Mouse (Mus musculus) adipocyte (in vitro differentiated cells): ENCODE measurements around the gene Gm6993.

Source experiments
- DNase-seq: peaks from one replicate; pipeline ENCODE4 v3.0.0-alpha.2; 2016; ENCODE audit warnings: low spot score

Gene Gm6993

DNA sequence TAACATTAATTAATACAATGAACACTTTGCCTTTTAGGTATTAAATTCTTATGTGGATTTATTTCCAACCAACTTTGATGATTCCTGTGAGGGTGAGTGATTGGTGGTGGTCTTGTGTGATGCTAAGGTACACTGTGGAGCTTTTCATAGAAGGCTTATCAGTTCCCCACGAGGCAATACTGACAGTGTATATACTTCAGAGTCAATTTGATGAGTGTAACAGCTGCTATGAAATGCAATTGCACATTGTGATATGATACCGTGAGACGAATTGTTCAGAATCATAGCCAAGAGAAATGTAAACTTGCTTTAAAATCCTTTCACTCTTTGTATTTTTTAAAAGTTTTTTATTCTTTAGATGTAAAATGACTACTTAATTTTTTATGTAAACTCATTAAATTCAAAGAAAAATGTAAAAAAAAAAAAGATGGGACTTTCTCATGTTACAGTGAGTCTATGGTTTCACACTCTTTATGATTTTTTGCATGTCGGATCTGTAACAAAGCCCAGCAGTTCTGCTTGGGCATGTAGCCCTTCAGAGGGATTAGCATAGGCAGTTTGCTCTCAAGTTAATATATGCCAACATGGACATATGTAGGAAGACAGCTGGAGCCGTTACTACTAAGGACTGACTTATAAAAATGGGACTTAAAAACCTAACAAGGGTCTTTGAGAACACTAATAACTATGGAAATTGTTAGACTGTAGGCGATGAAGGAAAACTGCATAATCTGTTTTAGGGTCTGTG lies 1.2 kb downstream of the Gm6993 start:
- no peak for DNase-seq

DNA sequence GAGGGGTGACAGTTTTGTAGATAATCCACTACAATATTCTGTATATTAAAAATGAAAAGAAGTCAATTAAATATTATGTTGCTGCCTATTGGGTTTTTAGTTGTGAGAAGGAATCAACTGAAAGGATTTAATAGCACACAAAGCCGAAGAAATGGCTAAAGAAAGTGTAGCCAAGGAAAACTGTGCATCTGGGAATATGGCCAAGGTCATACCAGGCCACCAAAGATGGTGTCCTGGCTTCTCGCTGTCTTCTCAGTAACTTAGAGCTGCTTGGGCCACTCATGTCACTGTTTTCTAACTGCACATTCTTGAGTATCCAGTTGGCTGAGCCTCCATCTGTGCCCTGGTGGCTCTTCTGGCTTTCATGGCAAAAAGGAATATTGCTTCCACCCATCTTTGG lies 3.4 kb downstream of the Gm6993 start:
- DNase-seq = peak; percentile 67

DNA sequence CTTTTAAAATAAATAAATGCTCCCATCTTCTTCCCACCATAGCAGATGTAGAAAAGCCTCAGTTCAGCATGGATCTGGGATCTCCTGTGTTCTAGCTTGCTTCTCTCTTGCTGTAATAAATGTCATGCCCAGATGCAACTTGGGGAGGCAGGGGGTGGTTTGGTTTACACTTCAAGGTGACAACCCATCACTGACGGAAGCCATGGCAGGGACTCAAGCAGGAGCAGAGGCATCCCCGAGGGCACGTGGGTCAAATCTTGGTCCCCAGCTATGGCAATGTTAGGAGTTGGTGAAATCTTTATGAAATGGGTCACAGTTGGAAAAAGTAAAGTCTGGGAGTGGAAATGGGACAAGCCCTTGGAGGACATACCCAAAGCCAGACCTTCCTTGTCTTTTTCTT lies 4.1 kb downstream of the Gm6993 start:
- no peak for DNase-seq

DNA sequence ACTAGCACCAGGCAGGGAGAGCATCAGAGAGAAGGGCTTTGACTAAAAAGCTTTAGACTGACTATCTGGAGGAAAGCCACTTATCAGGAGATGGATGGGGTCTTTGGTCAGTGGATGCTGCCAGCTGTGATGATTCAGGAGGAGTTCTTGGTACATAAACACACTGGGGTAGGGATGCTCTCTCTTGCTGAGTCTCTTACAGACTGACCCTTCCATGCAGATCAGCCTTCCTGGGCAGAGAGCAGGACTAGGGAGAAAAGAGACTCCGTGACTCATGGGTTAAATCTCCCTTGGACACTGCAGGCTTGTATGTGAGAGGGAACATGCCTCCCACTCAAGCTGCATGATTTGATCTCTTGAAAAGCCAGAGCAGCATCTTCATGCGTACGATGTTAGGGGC lies 5.6 kb downstream of the Gm6993 start:
- DNase-seq = no peak

DNA sequence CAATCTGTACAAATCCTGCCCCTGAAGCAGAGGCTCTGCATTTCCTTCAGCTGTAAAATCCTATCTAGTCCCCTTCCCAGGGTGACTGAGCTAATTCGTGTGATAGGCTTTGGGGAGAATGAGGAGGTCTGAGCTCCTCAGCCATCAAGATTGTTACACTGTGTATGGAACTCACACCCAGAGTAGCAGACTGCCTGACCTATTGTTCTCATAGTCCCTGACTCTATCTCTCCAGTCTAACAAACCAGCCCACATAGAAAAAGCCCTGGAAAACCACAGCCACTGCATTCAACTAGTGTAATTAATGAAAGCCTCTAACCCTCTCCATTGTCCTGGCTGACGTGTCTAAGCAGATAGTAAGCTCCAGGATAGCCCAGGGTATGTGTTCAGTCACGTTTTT lies 6.0 kb downstream of the Gm6993 start:
- no peak for DNase-seq

DNA sequence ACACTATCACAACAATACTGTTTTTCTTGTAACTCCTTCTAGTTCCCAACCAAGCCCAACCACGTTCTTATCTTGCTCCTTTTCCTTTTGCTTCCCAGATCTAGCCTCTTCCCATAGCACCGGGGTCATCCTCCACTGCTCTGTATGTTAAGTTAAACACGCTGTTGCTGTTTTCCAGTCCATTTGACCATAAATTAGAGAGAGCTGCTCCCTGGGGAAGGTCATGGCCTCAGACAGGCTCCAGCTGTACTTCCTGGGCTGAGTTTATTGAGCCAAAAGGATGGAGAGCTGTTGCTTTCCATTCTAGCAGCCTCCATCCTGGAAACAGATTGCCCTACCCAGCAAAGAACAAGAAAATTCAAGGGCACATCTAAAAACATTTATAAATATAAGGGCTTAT lies 7.6 kb downstream of the Gm6993 start:
- no peak for DNase-seq

DNA sequence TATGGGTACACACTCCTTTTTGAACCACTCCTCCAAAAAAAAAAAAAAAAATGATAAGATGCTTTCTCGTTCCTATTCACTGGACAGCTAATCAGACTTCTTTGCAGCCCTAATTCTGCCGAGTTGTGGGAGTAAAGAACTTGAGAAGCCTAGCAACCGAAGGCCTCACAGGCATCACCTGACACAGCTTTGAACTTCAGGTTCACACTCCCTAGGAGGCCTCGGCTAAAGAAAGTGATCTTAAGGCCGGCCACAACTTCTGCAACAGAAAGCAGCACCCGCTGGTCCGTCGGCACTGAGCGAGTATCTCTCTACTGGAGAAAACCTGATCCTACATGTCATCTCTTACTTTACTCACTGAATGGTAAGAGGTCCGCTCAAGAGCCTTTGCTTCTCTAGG lies 8.1 kb downstream of the Gm6993 start:
- no peak for DNase-seq

DNA sequence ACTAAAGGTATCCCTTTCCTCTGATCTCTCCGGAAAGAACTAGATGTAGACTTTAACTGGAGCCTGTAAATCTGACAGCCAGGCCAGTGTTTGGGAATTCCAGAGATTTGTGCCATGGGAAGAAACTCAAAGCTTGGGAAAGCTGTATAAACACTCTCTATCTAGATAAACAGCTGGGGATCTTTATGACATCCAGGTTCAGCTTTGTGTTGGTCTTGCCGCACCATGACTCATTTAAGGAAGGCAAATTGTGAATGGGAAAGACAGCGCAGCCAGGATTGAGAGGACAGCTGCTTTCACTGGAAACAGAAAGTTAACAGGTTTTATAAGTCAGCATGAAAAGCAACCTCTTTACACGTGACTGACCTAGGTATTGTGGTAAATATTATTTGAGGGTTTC lies 11.7 kb downstream of the Gm6993 start:
- no peak for DNase-seq

DNA sequence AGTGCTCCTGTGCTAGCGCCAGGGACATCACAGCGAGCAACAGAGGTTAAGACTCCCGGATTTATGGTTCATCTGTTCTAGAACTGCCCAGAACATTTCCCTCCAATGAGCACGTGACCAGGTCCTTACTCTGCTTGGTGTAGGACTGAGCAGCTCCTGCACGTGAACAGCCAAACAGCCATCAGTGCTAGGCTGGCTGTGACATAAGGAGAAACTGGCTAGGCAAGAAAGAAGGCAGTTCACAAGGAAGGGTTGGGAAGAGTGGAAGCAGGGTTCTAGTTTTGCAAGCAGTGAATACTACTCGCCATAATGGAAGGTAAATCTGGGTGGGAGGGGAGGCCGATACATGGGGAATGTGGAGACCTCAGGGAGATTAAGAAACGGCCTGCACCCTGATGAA lies 14.4 kb downstream of the Gm6993 start:
- DNase-seq = no peak

DNA sequence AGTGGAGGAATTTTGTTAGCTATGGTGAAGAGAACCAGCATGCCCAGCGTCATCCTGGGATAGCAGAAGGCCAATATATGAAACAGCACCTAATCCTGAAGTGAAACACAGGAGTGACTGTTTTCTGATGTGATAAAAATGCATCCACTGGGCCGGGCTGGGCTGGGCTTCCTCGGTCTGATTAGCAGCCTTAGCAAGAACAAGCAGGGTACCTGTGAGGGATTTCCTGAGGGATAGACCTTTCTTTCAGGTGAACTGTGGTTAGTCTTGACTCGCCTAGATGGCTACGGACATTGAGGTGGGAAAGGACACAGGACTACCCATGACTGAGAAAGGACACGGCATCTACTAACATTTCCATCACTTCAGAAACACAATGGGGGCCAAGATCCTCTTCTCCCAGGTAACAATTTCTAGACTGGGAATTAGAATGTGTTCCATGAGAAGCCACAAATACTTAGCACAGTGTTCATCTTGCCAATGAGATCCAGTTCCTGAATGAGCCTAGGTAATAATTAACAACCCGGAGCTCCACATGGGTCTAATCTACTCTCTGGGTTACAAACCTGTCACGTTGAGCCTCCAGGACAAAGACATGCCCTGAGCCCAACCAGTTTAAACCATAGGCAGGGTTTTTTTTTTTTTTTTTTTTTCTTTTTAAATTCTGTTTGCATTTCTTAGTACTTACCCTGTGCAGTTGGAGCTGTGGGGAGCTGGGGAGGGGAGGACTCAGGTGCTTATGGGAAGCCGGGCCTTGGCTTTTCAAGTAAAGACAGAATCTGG lies 15.7 kb downstream of the Gm6993 start:
- DNase-seq = no peak

DNA sequence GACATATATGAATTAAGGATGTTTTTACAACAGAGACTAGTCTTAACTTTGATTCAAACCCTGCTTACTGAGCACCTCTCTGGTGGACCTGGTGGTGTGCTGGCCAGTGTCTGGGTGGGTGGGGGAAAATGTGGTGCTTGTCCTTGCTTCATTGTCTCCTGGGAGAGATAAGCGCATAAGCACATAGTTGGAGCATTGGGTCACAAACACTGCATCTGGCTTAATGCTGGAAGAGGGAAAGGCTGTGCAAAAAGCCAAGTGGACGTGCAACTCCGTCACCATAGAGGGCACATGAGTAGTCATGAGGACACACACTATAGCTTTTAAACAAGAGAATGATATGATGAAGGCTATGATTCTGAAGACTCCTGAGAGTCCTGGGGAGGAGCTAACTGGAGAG lies 21.3 kb downstream of the Gm6993 start:
- no peak for DNase-seq

DNA sequence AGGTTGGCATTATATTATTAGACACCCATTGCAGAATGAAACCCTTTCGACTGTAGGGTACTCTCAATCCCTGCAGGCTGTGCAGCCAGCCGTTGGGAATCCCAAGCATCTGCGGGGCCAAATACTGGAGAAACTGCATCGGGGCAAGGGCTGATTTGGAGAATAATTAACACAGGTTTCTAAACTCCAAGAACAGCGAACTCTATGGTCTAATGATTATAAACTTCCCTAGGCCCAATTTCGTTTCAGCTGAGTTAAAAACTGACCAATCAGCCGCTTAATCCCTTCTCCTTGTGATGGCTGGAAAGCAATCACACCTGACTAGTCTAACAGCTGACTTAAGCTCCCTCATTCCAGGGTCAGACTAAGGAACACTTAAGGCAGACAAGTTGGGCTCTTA lies 23.4 kb downstream of the Gm6993 start:
- DNase-seq = no peak

DNA sequence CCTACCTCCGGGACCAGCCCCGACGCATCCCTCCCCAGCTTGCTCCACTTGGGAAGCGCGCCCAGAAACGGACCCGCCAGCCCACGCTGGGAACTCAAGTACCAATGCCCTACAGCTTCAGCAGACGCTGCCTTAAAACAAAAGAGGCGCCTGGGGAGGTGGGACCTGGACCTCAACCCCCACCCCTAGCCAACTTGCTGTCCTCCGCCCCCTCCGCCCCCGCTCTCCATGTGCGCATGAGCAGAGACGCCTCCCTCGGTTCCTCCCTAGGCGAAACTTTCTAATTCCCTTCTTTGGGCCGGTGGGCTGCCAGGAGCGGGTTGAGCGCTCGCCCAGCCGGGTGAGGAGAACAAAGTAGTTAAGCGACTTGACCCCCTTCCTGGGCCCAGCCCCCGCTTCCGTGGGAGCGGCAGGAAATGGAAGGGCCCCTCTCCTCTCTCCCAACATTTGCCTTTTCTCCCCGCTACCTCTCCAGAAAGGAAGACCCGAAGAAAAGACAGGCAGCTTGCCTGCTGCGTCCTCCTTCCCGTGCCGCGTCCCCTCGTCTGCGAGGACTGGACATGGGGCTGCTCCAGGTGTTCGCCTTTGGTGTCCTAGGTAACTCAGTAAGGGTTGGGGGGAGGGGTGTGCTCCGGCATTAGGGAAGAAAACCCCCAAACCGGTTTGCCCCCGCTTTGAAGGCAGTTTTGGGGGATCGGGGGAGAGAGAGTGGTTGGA lies 24.6 kb downstream of the Gm6993 start, which contains the start of gene Lamb1:
Gene Lamb1, plus strand, starts transcription at position 230 of the 717 bp plus-strand sequence.
- DNase-seq = peak; percentile 86

DNA sequence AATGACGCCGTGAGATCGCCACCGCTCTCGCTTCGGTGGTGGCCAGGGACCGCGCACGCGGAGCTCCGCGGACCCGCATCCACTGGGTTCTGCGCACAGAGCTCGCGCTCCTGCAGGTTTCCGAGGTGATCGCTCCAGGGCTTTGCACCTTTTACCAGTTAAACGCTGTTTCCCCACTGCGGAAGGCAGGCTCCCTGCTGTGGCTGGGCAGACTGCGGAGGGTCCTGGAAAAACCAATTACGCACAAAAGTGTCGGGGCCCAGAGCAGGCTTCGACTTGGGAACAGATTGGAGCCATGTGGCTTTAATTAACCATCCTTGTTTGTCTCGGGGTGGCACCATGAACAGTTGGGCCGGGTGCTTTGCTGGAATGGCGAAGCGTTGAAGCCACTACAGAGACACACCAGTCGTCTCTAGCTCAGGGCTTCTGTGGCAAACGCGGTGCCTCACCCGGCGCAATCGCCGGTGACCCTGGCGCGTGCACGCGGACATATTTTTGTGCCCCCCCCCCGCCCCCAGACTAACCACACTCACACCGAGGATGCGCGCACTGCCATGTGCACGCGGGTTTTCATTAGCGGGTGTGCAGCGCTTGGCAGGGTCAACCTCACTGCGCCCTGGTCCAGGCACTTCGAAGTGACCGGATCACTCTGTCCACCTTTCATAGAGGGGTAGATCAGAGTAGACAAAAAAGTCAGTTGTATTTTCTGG lies 25.3 kb downstream of the Gm6993 start:
- peak; percentile 72 for DNase-seq

DNA sequence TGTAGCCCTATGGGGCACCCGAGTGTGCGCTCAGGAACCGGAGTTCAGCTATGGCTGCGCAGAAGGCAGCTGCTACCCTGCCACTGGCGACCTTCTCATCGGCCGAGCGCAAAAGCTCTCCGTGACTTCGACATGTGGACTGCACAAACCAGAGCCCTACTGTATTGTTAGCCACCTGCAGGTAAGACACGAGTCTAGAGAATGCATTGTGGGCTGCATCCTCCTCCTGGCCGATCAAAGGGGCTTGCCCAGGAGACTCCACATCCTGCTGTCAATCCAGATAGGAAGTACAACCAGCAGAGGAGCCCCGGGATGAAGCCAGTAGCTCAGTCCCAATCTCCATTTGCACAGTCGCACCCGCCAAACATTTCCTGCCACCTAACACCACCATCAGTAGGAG lies 26.1 kb downstream of the Gm6993 start:
- DNase-seq = peak; percentile 37

DNA sequence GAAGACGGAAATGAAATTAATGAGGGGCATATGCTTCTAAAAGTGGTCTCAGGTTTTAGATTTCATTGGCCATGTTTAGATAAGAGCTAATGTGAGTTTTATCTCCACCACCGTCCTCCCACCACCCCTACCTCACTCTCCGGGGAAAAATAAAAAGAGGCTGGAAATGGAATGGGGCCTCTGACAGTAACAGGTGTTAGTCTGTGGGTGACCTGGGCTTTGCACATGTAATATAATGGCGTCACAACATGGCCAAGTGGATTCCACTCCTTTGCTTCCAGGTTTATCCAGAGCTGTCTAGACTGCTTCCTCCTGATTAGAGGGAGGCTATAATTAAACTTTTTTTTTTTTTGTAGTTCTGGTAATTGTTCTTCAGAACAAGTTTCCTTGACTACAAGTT lies 26.8 kb downstream of the Gm6993 start:
- DNase-seq = no peak

DNA sequence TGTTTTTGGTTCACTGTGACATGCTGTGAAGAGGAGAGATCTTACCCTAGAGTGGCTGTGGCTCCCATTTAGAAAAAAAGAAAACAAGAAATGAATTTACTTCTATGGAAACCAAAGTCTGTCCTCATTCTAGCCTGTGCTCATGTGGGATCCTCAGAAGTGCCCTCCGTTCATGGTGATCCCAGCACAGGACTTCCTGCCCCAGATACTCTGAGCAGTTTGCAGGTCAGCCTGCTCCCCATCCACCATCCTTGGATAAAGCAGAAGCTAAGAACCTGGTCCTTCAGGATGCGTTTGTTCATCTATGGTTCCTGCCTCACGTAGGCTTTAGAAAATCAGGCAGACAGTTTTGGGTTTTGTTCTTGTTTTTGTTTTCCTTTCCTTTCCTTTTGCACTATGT lies 27.7 kb downstream of the Gm6993 start:
- DNase-seq = peak; percentile 44

DNA sequence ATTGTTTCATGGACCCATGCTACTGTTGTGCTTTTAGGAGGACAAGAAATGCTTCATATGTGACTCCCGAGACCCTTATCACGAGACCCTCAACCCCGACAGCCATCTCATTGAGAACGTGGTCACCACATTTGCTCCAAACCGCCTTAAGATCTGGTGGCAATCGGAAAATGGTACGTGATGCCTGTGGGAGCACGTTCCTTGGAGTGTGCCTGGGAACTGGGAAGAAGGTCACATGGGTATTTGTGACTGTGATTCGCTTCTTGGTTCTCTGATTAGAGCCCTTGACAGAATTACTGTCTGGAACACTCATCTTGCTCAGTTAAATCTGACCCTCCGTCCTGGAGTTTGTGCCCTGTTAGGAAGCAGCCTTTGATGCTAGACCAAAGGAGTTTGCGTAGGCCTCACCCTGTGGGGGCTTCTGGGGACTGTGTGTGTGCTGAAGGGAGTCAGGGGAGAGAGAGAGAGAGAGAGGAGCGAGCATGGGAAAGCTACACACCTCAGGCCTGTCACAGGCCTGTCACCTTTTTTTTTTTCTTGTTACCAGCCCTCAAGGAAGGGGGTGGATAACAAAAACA lies 28.5 kb downstream of the Gm6993 start:
- DNase-seq = no peak

DNA sequence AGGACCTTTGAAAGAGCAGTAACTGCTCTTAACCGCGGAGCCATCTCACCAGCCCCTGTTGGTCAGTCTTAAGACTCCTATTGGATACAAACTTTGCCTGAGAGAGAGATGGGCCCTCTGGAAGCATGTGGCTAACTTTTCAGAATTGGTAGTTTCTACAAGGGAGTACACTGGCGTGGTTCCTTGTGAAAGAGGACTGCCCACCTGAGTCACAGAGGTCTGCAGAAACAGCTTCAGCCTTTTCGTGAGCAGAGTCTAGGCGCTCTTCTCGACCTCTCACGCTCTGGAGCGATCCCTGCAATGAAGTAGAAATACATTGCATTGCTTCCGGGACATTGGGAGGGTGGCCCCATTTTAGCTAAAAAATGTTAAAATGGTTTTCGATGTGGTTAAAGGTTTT lies 29.8 kb downstream of the Gm6993 start:
- DNase-seq = no peak

DNA sequence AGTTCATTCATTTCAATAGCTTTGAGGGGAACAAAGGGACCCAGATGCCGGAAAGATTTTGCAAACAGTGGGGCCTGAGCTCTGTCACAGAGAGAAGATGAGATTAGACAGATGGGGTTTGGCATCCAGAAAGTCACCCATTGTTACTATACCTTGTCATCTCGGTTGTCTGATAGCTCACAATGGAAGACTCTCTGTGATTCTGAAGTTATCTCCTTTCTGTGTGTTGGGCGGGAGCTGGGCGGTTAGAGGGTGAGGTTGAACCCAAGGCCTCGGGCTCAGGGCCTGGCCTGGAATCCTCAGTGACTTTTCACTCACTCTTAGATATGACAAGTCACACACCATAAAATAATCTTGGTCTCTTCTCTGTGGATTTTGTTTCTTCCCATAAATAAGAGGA lies 30.2 kb downstream of the Gm6993 start:
- DNase-seq = no peak

DNA sequence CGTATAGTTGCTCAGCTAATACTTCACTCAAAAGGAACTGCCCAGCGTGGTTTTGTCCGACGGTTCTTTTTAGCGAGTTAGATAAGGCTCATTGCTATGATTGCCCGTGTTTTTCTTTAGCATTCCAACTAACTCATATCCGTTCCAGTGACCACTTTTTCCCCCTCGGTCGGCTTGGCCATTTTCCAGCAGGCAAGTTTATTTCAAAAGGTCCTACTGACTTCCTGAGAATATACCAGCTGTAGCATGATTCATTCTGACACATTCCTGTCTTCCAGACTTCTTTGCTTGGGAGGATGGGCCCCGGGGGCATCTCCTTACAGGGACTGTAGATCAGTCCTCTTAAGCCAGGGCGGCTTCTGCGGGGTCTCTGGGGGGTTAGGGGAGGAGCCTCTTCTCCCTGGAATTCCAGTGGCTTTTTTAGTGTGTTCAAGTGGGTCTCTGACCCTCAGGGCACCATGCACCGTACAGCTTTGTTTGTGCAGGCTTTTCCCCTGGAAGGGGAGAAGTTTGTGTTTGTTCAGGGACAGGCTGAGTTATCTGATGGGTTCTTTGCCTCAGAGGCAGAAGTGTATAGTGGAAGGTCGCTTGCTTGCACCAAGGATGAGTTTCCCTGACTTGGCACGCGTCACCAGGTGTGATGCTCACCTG lies 30.9 kb downstream of the Gm6993 start:
- DNase-seq = peak; percentile 58
